Mouse (Mus musculus) right cerebral cortex, postnatal 14 days (tissue): ENCODE data around the gene Dhrs2.

Experiments used
- DNase-seq: peaks from one replicate; pipeline ENCODE4 v3.0.0; 2022

Gene Dhrs2

GRCm38 (mm10) chr14:55221707-55222106 lies at the start of gene Dhrs2:
Gene Dhrs2 (plus strand): TSS chr14:55222007.
- no peak for DNase-seq

GRCm38 (mm10) chr14:55174164-55174563 lies 47.6 kb upstream of the Dhrs2 start:
- DNase-seq = no peak

GRCm38 (mm10) chr14:55177274-55177673 lies 44.5 kb upstream of the Dhrs2 start:
- DNase-seq = peak; percentile 65

GRCm38 (mm10) chr14:55180951-55181350 lies 40.9 kb upstream of the Dhrs2 start:
- no peak for DNase-seq

GRCm38 (mm10) chr14:55183231-55183630 lies 38.6 kb upstream of the Dhrs2 start:
- no peak for DNase-seq

GRCm38 (mm10) chr14:55184640-55185145 lies 37.1 kb upstream of the Dhrs2 start:
- no peak for DNase-seq

- no peak for DNase-seq
Observed at GRCm38 (mm10) chr14:55188491-55188890, 33.3 kb upstream of the Dhrs2 start.

- DNase-seq = peak; percentile 42
Observed at GRCm38 (mm10) chr14:55189351-55189769, 32.4 kb upstream of the Dhrs2 start.

- DNase-seq = no peak
Observed at GRCm38 (mm10) chr14:55193354-55193753, 28.5 kb upstream of the Dhrs2 start.

- DNase-seq = no peak
Observed at GRCm38 (mm10) chr14:55193876-55194635, 27.8 kb upstream of the Dhrs2 start.

- no peak for DNase-seq
Observed at GRCm38 (mm10) chr14:55194786-55195185, 27.0 kb upstream of the Dhrs2 start.

- DNase-seq = no peak
Observed at GRCm38 (mm10) chr14:55197121-55197520, 24.7 kb upstream of the Dhrs2 start.

GRCm38 (mm10) chr14:55198187-55198586 lies 23.6 kb upstream of the Dhrs2 start:
- DNase-seq = no peak

- DNase-seq = no peak
Observed at GRCm38 (mm10) chr14:55204544-55204943, 17.3 kb upstream of the Dhrs2 start.

- no peak for DNase-seq
Observed at GRCm38 (mm10) chr14:55205045-55205750, 16.6 kb upstream of the Dhrs2 start.

GRCm38 (mm10) chr14:55208306-55208705 lies 13.5 kb upstream of the Dhrs2 start:
- DNase-seq = no peak

GRCm38 (mm10) chr14:55213621-55214020 lies 8.2 kb upstream of the Dhrs2 start:
- DNase-seq = no peak

- peak; percentile 39 for DNase-seq
Observed at GRCm38 (mm10) chr14:55214507-55214906, 7.3 kb upstream of the Dhrs2 start.

GRCm38 (mm10) chr14:55223172-55223571 lies 1.4 kb downstream of the Dhrs2 start:
- peak; percentile 9 for DNase-seq

GRCm38 (mm10) chr14:55234639-55235038 lies 12.8 kb downstream of the Dhrs2 start:
- peak; percentile 18 for DNase-seq

GRCm38 (mm10) chr14:55236685-55237084 lies 14.9 kb downstream of the Dhrs2 start:
- no peak for DNase-seq

- no peak for DNase-seq
Observed at GRCm38 (mm10) chr14:55242664-55243063, 20.9 kb downstream of the Dhrs2 start.

- no peak for DNase-seq
Observed at GRCm38 (mm10) chr14:55247181-55247580, 25.4 kb downstream of the Dhrs2 start.

GRCm38 (mm10) chr14:55248284-55248683 lies 26.5 kb downstream of the Dhrs2 start:
- DNase-seq = no peak
